Mouse (Mus musculus): ENCODE results near the gene Olfr311.

The Olfr311 gene

GRCm38 (mm10) chr11:58883756-58884155 lies 44.7 kb downstream of the Olfr311 start:
- DNase-seq: no peak

- no peak for DNase-seq
Measured at GRCm38 (mm10) chr11:58890511-58890910, 51.5 kb downstream of the Olfr311 start.

Measured in cerebellum, adult 8-10 months (tissue).